Mouse (Mus musculus) G1E (cell line): ENCODE data around the gene Ppef2.

ENCODE experiments used
- CTCF ChIP-seq: IDR thresholded peaks from 2 replicates; pipeline ENCODE4 v1.5.1; 2012; ENCODE audit warnings: low read depth, low read length, inconsistent platforms, mixed read lengths
- POLR2AphosphoS5 ChIP-seq: IDR thresholded peaks from 2 replicates; pipeline ENCODE4 v1.6.1; 2012; ENCODE audit warnings: low read depth, low read length, inconsistent platforms; ENCODE audit not compliant: insufficient replicate concordance

DNA sequence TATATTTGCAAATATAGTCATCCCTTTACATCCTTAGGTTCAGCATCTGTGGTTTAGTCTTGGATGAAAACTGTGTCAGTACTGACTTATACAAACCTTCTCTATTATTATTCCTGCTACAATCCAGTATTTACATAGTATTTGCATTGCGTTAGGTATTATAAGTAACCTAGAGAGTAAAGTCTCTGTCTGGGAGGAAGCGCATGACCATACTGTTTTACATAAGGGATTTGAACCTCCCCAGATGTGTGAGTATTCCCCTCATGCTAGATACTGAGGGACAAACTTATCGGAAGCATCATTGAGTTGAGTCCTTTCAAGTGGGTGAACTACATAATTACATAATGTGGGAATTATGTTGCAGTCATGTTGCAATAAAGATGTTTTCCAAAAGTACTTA is 26.6 kb downstream of the Ppef2 start:
- TF ChIP-seq CTCF (no peak), POLR2AphosphoS5 (no peak)
